Mouse (Mus musculus) stomach, postnatal 0 days (tissue): ENCODE measurements around the gene Dab1.

ENCODE experiments used
- CTCF ChIP-seq: IDR thresholded peaks from 2 replicates; pipeline ENCODE4 v1.5.1; 2016; ENCODE audit warnings: antibody characterized with exemption, low read depth, mild to moderate bottlenecking, moderate library complexity
- EP300 ChIP-seq: optimal IDR thresholded peaks from 2 replicates; pipeline ENCODE3; 2016; ENCODE audit warnings: antibody characterized with exemption

DNA sequence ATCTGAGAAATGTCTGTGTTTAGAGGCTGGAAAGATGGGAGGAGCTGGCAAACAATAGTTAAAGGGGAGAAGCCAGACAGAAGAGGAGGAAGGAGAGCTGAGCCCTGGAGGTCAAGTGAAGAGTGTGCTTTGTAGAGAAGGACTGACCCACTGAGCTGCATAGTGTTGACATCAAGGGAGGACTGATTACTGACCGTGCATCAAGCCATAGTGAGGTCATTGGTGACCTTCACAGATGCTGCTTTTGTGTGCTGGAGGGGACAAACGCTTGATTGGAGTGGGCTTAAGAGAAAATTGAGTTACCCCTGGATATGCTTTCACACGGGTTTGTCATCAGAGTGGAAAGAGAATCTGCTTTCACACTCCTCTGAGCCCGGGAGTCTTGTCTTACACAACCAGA is 440.4 kb downstream of the Dab1 start:
- TF ChIP-seq EP300 (no peak), CTCF (no peak)
